Mouse (Mus musculus): ENCODE measurements around the gene Ncor2. TPM values are rescaled to one million over a fixed set of nuclear protein-coding genes. Genes with fewer than 3 reads are reported as not detected.

Ncor2 gene
- total and polyA plus RNA-seq, 3 experiments = 5.0 to 46.8 TPM; not detected in 1

DNA sequence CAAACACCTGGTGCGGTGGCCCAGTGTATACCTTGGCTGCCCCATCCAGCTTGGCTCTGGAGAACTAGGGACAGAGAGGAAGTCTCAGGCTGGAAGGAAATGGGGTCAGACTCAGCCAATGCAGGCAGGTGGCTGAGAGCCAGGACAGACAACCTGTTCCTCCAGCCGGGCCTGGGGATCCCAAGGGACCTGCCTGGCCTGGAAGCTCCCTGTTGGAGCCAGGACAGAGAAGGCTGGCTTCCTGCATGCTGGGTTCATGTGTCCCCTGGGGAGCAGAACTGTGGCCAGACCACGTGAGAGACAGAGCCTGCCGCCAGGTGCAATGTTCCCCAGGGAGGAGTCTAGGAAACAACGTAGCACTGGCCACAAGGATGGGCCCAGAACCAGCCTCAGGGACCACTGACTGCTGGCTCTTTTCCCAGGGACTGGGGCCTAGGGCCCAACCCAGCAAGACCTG, 138.9 kb downstream of the Ncor2 start:
- H3K9me3 ChIP-seq (replicated peaks; ENCODE audit: insufficient read depth, low read length) = no peaks in the 10 kb centered on the region
- H3K4me3 ChIP-seq (ENCODE audit: control insufficient read depth in 1 of 2, insufficient read depth in 1 of 2, low read depth in 2 of 2, low read length in 2 of 2) = no peak overlapping the region
- no peaks in the 10 kb centered on the region; a peak in 1 of 4 replicates for H3K36me3 ChIP-seq (ENCODE audit: control insufficient read depth in 1 of 2, insufficient read depth in 2 of 2, low read length in 2 of 2)
- no peaks in the 10 kb centered on the region for H3K4me1 ChIP-seq (ENCODE audit: control insufficient read depth in 1 of 2, insufficient read depth in 2 of 2, low read length in 2 of 2)
- H3K27me3 ChIP-seq (ENCODE audit: control insufficient read depth in 1 of 2, insufficient read depth in 2 of 2, low read length in 2 of 2) = no peaks in the 10 kb centered on the region
- no peak for DNase-seq (ENCODE audit: low read depth, low spot score)
- H3K79me2 ChIP-seq (ENCODE audit: control insufficient read depth, insufficient read depth, low read length, poor library complexity) = no peaks in the 10 kb centered on the region
- no peak overlapping the region for H3K9ac ChIP-seq (ENCODE audit: control insufficient read depth, low read depth, low read length, poor library complexity, severe bottlenecking)
- H3K27ac ChIP-seq (ENCODE audit: control insufficient read depth, low read depth, low read length) = no peak overlapping the region
- TF ChIP-seq BHLHE40 (IDR thresholded peaks at IDR 0.05; ENCODE audit: borderline replicate concordance, low read depth, low read length) = no peak
- TF ChIP-seq SMC3 (IDR thresholded peaks at IDR 0.05; ENCODE audit: low read depth, low read length) = no peak
- TF ChIP-seq NRF1 (IDR thresholded peaks at IDR 0.05; ENCODE audit: insufficient read depth, low read depth, low read length, poor library complexity, severe bottlenecking) = no peak
- no peak for TF ChIP-seq USF2 (IDR thresholded peaks at IDR 0.05; ENCODE audit: borderline replicate concordance in 1 of 2, insufficient read depth in 1 of 2, low read depth in 1 of 2, low read length in 2 of 2)
- TF ChIP-seq TCF12 (IDR thresholded peaks at IDR 0.05; ENCODE audit: low read depth, low read length) = no peak
- no peak for TF ChIP-seq ZNF384 (IDR thresholded peaks at IDR 0.05; ENCODE audit: low read depth, low read length)
- TF ChIP-seq MAFK (IDR thresholded peaks at IDR 0.05; ENCODE audit: borderline replicate concordance, low read depth, low read length) = no peak
- TF ChIP-seq POLR2AphosphoS5 (IDR thresholded peaks at IDR 0.05; ENCODE audit: borderline replicate concordance, low read depth, low read length) = no peak
- no peak for TF ChIP-seq GABPA (IDR thresholded peaks at IDR 0.05; ENCODE audit: low read depth, low read length)

DNA sequence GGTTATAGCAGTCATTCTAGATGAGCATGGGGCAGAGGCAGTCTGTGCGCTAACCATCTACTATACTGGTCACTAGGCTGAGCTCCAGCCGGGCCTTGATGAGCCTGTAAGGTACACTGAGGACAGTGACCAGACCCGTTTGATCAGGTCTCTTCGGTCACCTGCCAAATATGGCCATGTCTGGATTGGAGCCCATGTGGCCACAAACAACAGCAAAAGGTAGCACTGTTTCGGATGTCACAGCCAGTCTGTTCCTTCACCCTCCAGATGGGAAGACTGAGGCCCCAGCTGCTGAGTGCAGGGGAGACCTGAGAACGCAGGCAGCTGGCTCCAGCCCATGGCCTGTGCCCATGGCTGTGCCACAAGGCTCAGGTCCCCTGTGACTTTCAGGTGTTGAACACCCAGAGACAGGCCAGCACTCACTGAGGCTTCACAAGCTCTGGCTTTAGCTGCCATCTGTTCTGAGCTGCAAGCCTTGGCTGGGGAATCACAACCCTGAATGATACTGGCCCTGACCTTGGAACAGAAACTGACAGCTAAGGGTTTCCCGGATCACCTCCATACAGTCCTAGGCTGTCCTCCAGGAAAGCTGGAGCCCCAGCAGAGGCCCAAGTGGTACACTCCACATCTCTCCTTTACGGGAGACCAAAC, 139.5 kb downstream of the Ncor2 start:
- no peak for TF ChIP-seq USF2 (IDR thresholded peaks at IDR 0.05; ENCODE audit: borderline replicate concordance in 1 of 2, insufficient read depth in 1 of 2, low read depth in 1 of 2, low read length in 2 of 2)
- no peak for TF ChIP-seq ZC3H11A (IDR thresholded peaks at IDR 0.05; ENCODE audit: low read depth, low read length)
- no peak for TF ChIP-seq TCF12 (IDR thresholded peaks at IDR 0.05; ENCODE audit: low read depth, low read length)
- TF ChIP-seq TAL1 (IDR thresholded peaks at IDR 0.05; ENCODE audit: low read length) = no peak
- no peak for TF ChIP-seq CHD1 (IDR thresholded peaks at IDR 0.05; ENCODE audit: low read depth, low read length)
- no peak for TF ChIP-seq MAZ (IDR thresholded peaks at IDR 0.05; ENCODE audit: low read depth, low read length)
- no peak for TF ChIP-seq E2F4 (IDR thresholded peaks at IDR 0.05; ENCODE audit: borderline replicate concordance, low read depth, low read length)
- TF ChIP-seq SMC3 (IDR thresholded peaks at IDR 0.05; ENCODE audit: low read depth, low read length) = no peak
- H3K4me1 ChIP-seq (ENCODE audit: control insufficient read depth in 1 of 2, insufficient read depth in 2 of 2, low read length in 2 of 2) = no peaks in the 10 kb centered on the region
- no peak for DNase-seq (ENCODE audit: low read depth, low spot score)
- no peaks in the 10 kb centered on the region for H3K9me3 ChIP-seq (replicated peaks; ENCODE audit: insufficient read depth, low read length)
- no peaks in the 10 kb centered on the region for H3K79me2 ChIP-seq (ENCODE audit: control insufficient read depth, insufficient read depth, low read length, poor library complexity)
- H3K4me3 ChIP-seq (ENCODE audit: control insufficient read depth in 1 of 2, insufficient read depth in 1 of 2, low read depth in 2 of 2, low read length in 2 of 2) = no peak overlapping the region
- no peak overlapping the region for H3K9ac ChIP-seq (ENCODE audit: control insufficient read depth, low read depth, low read length, poor library complexity, severe bottlenecking)
- H3K36me3 ChIP-seq (ENCODE audit: control insufficient read depth in 1 of 2, insufficient read depth in 2 of 2, low read length in 2 of 2) = no peaks in the 10 kb centered on the region; a peak in 1 of 4 replicates
- no peaks in the 10 kb centered on the region for H3K27me3 ChIP-seq (ENCODE audit: control insufficient read depth in 1 of 2, insufficient read depth in 2 of 2, low read length in 2 of 2)
- no peak overlapping the region for H3K27ac ChIP-seq (ENCODE audit: control insufficient read depth, low read depth, low read length)
